Mouse (Mus musculus) megakaryocyte-erythroid progenitor cell, adult 5 weeks (primary cell): ENCODE data around the gene F13b. TPM values are rescaled to one million over a fixed set of nuclear protein-coding genes. Genes with fewer than 3 reads are reported as not detected.

Source experiments
- polyA plus RNA-seq: library from polyadenylated mRNA; stranded (reverse); fragments of >175 nt; gene quantifications from 2 replicates; pipeline ENCODE4 v1.2.3, GENCODE M21; 2012

The F13b gene
- polyA plus RNA-seq = not detected in 2 replicates

GRCm38 (mm10) chr1:139501258-139501752 lies at the start of gene F13b:
Gene F13b, plus strand, starts transcription at chr1:139501702.

DNA sequence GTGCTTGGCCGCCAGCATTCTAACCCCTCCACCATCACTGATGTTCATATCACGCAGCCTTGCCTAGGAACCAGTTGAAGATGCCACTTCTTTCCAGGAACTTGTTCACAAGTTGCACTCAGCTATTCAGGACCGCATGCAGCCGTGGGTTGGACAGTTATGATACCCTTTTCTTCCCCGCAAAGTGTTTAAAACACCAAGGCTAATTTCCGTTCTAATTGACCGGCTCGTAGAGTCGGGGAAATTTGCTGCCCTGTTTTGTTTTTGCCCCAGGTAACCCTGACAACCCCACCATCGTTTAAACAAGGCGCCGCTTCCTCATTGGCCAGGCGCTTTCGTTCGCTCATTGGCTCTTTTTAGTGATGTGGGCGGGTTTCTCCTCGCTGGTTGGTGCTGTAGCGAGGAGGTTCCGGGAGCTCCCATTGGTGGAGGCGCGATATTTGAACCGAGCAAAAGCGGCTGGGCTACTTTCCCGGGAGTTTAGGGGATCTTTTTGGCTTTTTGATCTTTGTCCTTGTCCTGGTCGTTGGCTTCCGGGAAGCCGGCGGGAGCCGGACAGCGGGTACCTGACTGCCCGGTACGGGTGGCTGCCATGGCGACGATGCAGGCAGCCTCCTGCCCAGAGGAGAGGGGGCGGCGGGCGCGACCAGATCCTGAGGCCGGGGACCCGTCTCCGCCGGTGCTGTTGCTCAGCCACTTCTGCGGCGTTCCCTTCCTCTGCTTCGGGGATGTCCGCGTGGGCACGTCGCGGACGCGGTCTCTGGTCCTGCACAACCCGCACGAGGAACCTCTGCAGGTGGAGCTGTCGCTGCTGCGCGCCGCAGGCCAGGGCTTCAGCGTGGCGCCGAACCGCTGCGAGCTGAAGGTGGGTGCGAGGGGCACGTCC lies 46.9 kb upstream of the F13b start, which contains the start of gene Aspm:
Aspm (plus strand) TSS at position 433 of the 886 bp plus-strand sequence.

GRCm38 (mm10) chr1:139560024-139560423 lies 58.5 kb downstream of the F13b start, which contains the start of gene Cfhr1:
Gene Cfhr1, minus strand, starts transcription at chr1:139560272.

Other genes with a start within 250 kb of the F13b start
- gene Crb1, start 124.6 kb upstream of the F13b start, polyA plus RNA-seq = 0.01 TPM in 1 of 2 replicates, not detected in the other
- 0.81 and 0.87 TPM in 2 replicates for gene Zbtb41, start 79.4 kb upstream of the F13b start, polyA plus RNA-seq
- gene Aspm, start 46.9 kb upstream of the F13b start, polyA plus RNA-seq = 1.0 and 1.1 TPM in 2 replicates
- not detected in 2 replicates for gene Cfhr1, start 58.6 kb downstream of the F13b start, polyA plus RNA-seq